Mouse (Mus musculus): ENCODE results near the gene Abl1. TPM values are rescaled to one million over a fixed set of nuclear protein-coding genes. Genes with fewer than 3 reads are reported as not detected.
A peak's percentile ranks its signal among the peaks of the same experiment; 100 is the strongest.

The Abl1 gene
- polyA plus RNA-seq, 1 experiment, result 35.0 TPM

- WGBS, result 41% methylated on average over 7 of the region's 7 CpGs
- H3K4me3 ChIP-seq (replicated peaks; ENCODE audit: control insufficient read depth, low read depth, low read length), result no peak overlapping the region
- H3K4me1 ChIP-seq (ENCODE audit: control insufficient read depth, insufficient read depth, low read length), result no peaks in the 10 kb centered on the region
- TF ChIP-seq POLR2A (IDR thresholded peaks at IDR 0.05; ENCODE audit: borderline replicate concordance, control insufficient read depth, low read depth, low read length) (no peak), CTCF (IDR thresholded peaks at IDR 0.05; ENCODE audit: control insufficient read depth, insufficient read depth, low read length) (no peak)
- no peak overlapping the region for H3K27ac ChIP-seq (ENCODE audit: control insufficient read depth, insufficient read depth, low read depth, low read length, poor library complexity)
Measured at GRCm38 (mm10) chr2:31742134-31742533, 54.0 kb downstream of the Abl1 start.

GRCm38 (mm10) chr2:31745741-31746243 is 57.6 kb downstream of the Abl1 start:
- Histone ChIP-seq H3K4me1 (ENCODE audit: control insufficient read depth, insufficient read depth, low read length) (no peaks in the 10 kb centered on the region), H3K4me3 (replicated peaks; ENCODE audit: control insufficient read depth, low read depth, low read length) (no peak overlapping the region), H3K27ac (ENCODE audit: control insufficient read depth, insufficient read depth, low read depth, low read length, poor library complexity) (no peak overlapping the region)
- TF ChIP-seq CTCF (IDR thresholded peaks at IDR 0.05; ENCODE audit: control insufficient read depth, insufficient read depth, low read length), result no peak
- TF ChIP-seq POLR2A (IDR thresholded peaks at IDR 0.05; ENCODE audit: borderline replicate concordance, control insufficient read depth, low read depth, low read length), result no peak

- Histone ChIP-seq H3K4me3 (replicated peaks; ENCODE audit: control insufficient read depth, low read depth, low read length) (no peak overlapping the region), H3K27ac (ENCODE audit: control insufficient read depth, insufficient read depth, low read depth, low read length, poor library complexity) (no peak overlapping the region), H3K4me1 (ENCODE audit: control insufficient read depth, insufficient read depth, low read length) (no peaks in the 10 kb centered on the region)
- TF ChIP-seq POLR2A (IDR thresholded peaks at IDR 0.05; ENCODE audit: borderline replicate concordance, control insufficient read depth, low read depth, low read length), result no peak
- TF ChIP-seq CTCF (IDR thresholded peaks at IDR 0.05; ENCODE audit: control insufficient read depth, insufficient read depth, low read length), result no peak
- 59% methylated on average over 4 of the region's 4 CpGs for WGBS
Measured at GRCm38 (mm10) chr2:31746835-31747234, 58.7 kb downstream of the Abl1 start.

- TF ChIP-seq CTCF (IDR thresholded peaks at IDR 0.05; ENCODE audit: control insufficient read depth, insufficient read depth, low read length), result no peak
- TF ChIP-seq POLR2A (IDR thresholded peaks at IDR 0.05; ENCODE audit: borderline replicate concordance, control insufficient read depth, low read depth, low read length), result no peak
- WGBS, result 79% methylated on average over 10 of the region's 10 CpGs
- H3K4me1 ChIP-seq (ENCODE audit: control insufficient read depth, insufficient read depth, low read length), result no peaks in the 10 kb centered on the region
- H3K27ac ChIP-seq (ENCODE audit: control insufficient read depth, insufficient read depth, low read depth, low read length, poor library complexity), result no peak overlapping the region
- no peak overlapping the region for H3K4me3 ChIP-seq (replicated peaks; ENCODE audit: control insufficient read depth, low read depth, low read length)
Measured at GRCm38 (mm10) chr2:31749046-31749709, 61.0 kb downstream of the Abl1 start.

- TF ChIP-seq CTCF (IDR thresholded peaks at IDR 0.05; ENCODE audit: control insufficient read depth, insufficient read depth, low read length) (no peak), POLR2A (IDR thresholded peaks at IDR 0.05; ENCODE audit: borderline replicate concordance, control insufficient read depth, low read depth, low read length) (no peak)
- no peak overlapping the region for H3K27ac ChIP-seq (ENCODE audit: control insufficient read depth, insufficient read depth, low read depth, low read length, poor library complexity)
- no peak overlapping the region for H3K4me3 ChIP-seq (replicated peaks; ENCODE audit: control insufficient read depth, low read depth, low read length)
- WGBS, result 83% methylated on average over 5 of the region's 5 CpGs
- no peaks in the 10 kb centered on the region for H3K4me1 ChIP-seq (ENCODE audit: control insufficient read depth, insufficient read depth, low read length)
Measured at GRCm38 (mm10) chr2:31750133-31750532, 62.0 kb downstream of the Abl1 start.

- no peak for TF ChIP-seq POLR2A (IDR thresholded peaks at IDR 0.05; ENCODE audit: borderline replicate concordance, control insufficient read depth, low read depth, low read length)
- TF ChIP-seq CTCF (IDR thresholded peaks at IDR 0.05; ENCODE audit: control insufficient read depth, insufficient read depth, low read length), result no peak
- Histone ChIP-seq H3K27ac (ENCODE audit: control insufficient read depth, insufficient read depth, low read depth, low read length, poor library complexity) (no peak overlapping the region), H3K4me1 (ENCODE audit: control insufficient read depth, insufficient read depth, low read length) (no peaks in the 10 kb centered on the region; the same call in 1 of the 2 replicates), H3K4me3 (replicated peaks; ENCODE audit: control insufficient read depth, low read depth, low read length) (no peak overlapping the region)
Measured at GRCm38 (mm10) chr2:31757472-31757871, 69.3 kb downstream of the Abl1 start.

- Histone ChIP-seq H3K4me1 (ENCODE audit: control insufficient read depth, insufficient read depth, low read length) (no peaks in the 10 kb centered on the region; the same call in 1 of the 2 replicates), H3K27ac (ENCODE audit: control insufficient read depth, insufficient read depth, low read depth, low read length, poor library complexity) (no peak overlapping the region), H3K4me3 (replicated peaks; ENCODE audit: control insufficient read depth, low read depth, low read length) (no peak overlapping the region)
- TF ChIP-seq POLR2A (IDR thresholded peaks at IDR 0.05; ENCODE audit: borderline replicate concordance, control insufficient read depth, low read depth, low read length) (no peak), CTCF (IDR thresholded peaks at IDR 0.05; ENCODE audit: control insufficient read depth, insufficient read depth, low read length) (no peak)
- 84% methylated on average over 5 of the region's 5 CpGs for WGBS
Measured at GRCm38 (mm10) chr2:31758966-31759365, 70.8 kb downstream of the Abl1 start.

- Histone ChIP-seq H3K4me3 (replicated peaks; ENCODE audit: control insufficient read depth, low read depth, low read length) (peak overlapping the region; percentile 61), H3K4me1 (ENCODE audit: control insufficient read depth, insufficient read depth, low read length) (no peaks in the 10 kb centered on the region; the same call in 1 of the 2 replicates), H3K27ac (ENCODE audit: control insufficient read depth, insufficient read depth, low read depth, low read length, poor library complexity) (peak overlapping the region; percentile 61; the same call in 1 of the 2 replicates)
- WGBS, result under 1% methylated on average over 42 of the region's 42 CpGs
- 0 out of 2 replicates have a peak, but pooled peaks have one; percentile 6 for TF ChIP-seq POLR2A (IDR thresholded peaks at IDR 0.05; ENCODE audit: borderline replicate concordance, control insufficient read depth, low read depth, low read length)
- TF ChIP-seq CTCF (IDR thresholded peaks at IDR 0.05; ENCODE audit: control insufficient read depth, insufficient read depth, low read length), result no peak
Measured at GRCm38 (mm10) chr2:31759751-31760460, 71.7 kb downstream of the Abl1 start.
